Mouse (Mus musculus): ENCODE measurements around the gene Asgr2. TPM values are rescaled to one million over a fixed set of nuclear protein-coding genes. Genes with fewer than 3 reads are reported as not detected.

Asgr2 gene
- polyA plus RNA-seq (2012): 0.05 TPM in 1 of 2 replicates, not detected in the other

DNA sequence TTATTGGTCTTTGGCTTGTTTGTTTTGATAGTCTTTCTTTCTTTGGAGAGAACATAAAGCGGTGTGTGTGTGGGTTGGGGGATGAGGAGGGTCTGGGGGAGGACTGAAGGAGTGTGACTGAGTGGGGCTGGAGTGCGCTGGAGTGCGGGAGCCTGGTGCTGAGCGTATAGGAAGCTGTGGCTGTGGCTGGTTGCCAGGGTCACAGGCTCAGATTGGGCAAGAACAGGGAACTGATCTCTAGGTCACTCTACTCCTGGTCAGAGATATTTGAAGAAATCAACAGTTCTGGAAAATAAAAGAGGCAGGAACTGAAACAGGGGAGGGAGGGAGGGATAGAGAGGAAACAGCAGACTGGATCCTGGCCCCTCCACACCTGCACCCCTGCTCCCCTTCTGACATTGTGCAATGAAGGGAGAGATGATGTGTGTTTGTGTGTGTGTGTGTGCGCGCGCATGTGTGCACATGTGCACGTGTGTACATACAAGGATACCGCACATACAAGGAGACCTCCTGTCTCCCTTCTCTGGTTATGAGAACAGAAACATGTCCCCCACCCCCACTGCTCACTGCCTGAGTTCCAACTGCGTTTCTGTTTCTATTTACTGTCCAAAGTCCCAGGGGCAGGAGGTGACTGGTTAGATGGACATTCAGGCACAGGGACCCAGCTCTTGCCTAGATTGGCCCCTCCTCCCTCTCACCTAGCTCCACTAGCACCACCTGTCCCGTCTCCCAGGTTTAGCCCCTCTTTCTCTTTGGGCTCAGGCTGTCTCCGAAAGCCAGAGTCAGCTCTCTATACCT, at the start of gene Asgr2:
TSS of gene Asgr2 (plus strand) at position 659 of the 798 bp plus-strand sequence.
- H3K4me1 ChIP-seq (ENCODE audit: control insufficient read depth): no peaks in the 10 kb centered on the region
- 0 out of 2 replicates have a peak, but pooled peaks cover 2% of the 10 kb centered on the region for H3K27me3 ChIP-seq (ENCODE audit: control insufficient read depth)
- no peaks in the 10 kb centered on the region for H3K36me3 ChIP-seq (ENCODE audit: control insufficient read depth)
- no peak within 1 kb of the TSS for H3K4me3 ChIP-seq (replicated peaks)
- TF ChIP-seq TAL1 (IDR thresholded peaks at IDR 0.05; ENCODE audit: low read length): no peak
- no peak for TF ChIP-seq GATA1 (IDR thresholded peaks at IDR 0.05; ENCODE audit: low read length)
- H3K9me3 ChIP-seq (ENCODE audit: control insufficient read depth, low read length): peaks cover 5% of the 10 kb centered on the region

DNA sequence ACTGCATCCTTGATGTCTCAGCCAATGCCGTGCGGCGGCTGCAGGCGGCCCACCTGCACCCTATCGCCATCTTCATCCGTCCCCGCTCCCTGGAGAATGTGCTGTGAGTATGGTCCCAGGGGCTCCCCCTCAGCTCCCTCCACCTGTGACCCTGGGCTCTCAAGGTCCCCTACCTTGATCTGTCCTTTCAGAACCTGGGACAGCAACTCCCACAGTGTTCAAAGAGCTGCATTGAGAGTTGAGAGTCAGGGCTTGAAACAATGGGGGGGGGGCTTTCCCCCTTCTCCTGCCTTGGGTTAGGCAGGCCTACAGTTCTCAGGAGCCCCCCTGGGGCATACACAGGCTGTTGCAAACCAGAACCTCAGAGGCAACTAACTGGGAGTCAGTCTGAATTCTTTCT, 48.8 kb upstream of the Asgr2 start:
- H3K4me1 ChIP-seq (ENCODE audit: control insufficient read depth): peaks cover 4% of the 10 kb centered on the region
- no peaks in the 10 kb centered on the region for H3K9me3 ChIP-seq (ENCODE audit: control insufficient read depth, low read length)
- no peaks in the 10 kb centered on the region for H3K36me3 ChIP-seq (ENCODE audit: control insufficient read depth)
- H3K27me3 ChIP-seq (ENCODE audit: control insufficient read depth): no peaks in the 10 kb centered on the region
- no peak for TF ChIP-seq GATA1 (IDR thresholded peaks at IDR 0.05; ENCODE audit: low read length)
- no peak for TF ChIP-seq TAL1 (IDR thresholded peaks at IDR 0.05; ENCODE audit: low read length)
- no peak overlapping the region for H3K4me3 ChIP-seq (replicated peaks)

DNA sequence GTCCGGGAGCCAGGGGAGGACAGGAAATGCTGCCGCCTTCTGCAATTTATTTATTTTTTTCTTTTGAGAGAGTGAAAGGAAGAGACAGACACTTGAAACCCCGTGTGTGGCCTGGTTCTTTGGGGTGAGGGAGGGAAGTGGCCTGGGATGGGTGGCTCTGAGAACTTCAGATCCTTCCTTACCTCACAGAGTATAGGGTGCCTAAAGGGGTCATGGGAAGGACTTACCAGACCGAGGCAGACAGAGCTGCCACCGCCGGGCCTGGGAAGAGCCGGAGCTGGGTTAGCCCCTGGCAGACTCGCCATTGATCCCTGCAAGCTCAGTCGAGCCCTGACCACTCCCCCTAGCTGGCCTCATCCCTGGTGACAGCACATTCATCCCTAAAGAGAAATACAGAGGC, 47.0 kb upstream of the Asgr2 start:
- TF ChIP-seq TAL1 (IDR thresholded peaks at IDR 0.05; ENCODE audit: low read length): no peak
- TF ChIP-seq GATA1 (IDR thresholded peaks at IDR 0.05; ENCODE audit: low read length): no peak
- Histone ChIP-seq H3K4me1 (ENCODE audit: control insufficient read depth) (peaks cover 2% of the 10 kb centered on the region), H3K27me3 (ENCODE audit: control insufficient read depth) (no peaks in the 10 kb centered on the region), H3K4me3 (replicated peaks) (no peak overlapping the region), H3K9me3 (ENCODE audit: control insufficient read depth, low read length) (no peaks in the 10 kb centered on the region), H3K36me3 (ENCODE audit: control insufficient read depth) (no peaks in the 10 kb centered on the region)

DNA sequence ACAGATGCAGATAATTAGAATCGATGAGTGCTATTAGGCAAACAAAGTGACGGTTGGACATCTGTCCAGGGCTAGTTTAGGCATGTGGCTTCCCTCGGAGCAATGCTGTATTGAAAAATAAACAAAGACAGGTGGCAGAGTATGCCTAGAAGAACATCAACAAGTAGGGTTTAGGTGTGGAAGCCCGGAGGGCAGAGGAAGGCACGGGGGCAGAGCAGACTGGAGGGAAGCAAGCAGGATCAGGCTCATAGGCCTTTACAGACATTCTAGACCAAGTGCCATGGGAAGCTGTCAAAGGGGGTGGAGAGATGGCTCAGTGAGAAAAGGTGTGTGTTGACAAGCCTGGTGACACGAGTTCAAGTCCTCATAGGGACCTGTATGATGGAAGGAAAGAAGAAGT, 43.1 kb upstream of the Asgr2 start:
- TF ChIP-seq TAL1 (IDR thresholded peaks at IDR 0.05; ENCODE audit: low read length) (no peak), GATA1 (IDR thresholded peaks at IDR 0.05; ENCODE audit: low read length) (no peak)
- Histone ChIP-seq H3K9me3 (ENCODE audit: control insufficient read depth, low read length) (no peaks in the 10 kb centered on the region), H3K4me1 (ENCODE audit: control insufficient read depth) (no peaks in the 10 kb centered on the region), H3K4me3 (replicated peaks) (no peak overlapping the region), H3K27me3 (ENCODE audit: control insufficient read depth) (no peaks in the 10 kb centered on the region), H3K36me3 (ENCODE audit: control insufficient read depth) (no peaks in the 10 kb centered on the region)

DNA sequence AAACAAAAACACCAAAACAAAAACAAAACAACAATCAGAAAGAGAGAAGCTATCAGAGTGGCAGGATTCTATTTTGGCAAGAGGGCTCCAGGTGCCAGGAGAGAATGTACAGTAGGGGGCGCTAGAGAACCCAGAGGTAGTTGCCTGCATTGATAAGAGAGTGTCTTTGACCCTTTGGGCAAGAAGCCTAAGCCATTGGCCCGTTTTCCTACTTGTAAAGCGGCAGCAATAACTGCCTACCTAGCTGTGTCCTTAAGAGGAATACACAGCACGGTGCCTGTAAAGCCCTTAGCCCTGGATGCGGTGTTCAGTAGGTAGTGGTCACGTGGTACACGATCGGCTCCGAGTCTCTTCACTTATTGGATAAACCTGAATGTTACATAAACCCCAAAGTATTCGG, 42.6 kb upstream of the Asgr2 start:
- no peaks in the 10 kb centered on the region for H3K36me3 ChIP-seq (ENCODE audit: control insufficient read depth)
- no peak overlapping the region for H3K4me3 ChIP-seq (replicated peaks)
- no peaks in the 10 kb centered on the region for H3K4me1 ChIP-seq (ENCODE audit: control insufficient read depth)
- TF ChIP-seq GATA1 (IDR thresholded peaks at IDR 0.05; ENCODE audit: low read length) (no peak), TAL1 (IDR thresholded peaks at IDR 0.05; ENCODE audit: low read length) (no peak)
- H3K9me3 ChIP-seq (ENCODE audit: control insufficient read depth, low read length): no peaks in the 10 kb centered on the region
- H3K27me3 ChIP-seq (ENCODE audit: control insufficient read depth): no peaks in the 10 kb centered on the region

DNA sequence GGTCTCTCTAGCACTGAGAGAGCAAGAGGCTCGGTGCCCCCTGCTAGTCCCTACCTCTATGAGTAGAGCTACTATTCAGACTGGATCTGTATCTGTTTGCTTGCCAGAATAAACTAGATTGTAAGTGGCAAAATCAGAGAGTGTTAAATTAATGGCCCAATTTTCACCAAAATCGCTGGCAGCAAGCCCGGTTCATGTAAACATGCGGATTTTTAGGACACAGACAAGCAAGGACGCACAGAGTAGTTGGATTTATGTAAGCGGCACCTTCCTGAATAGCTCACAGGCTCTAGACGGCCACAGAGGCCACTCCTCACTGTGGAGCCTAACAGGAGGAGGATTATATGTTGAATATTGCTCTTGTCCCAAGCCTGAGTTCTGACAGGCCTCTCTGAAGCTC, 39.3 kb upstream of the Asgr2 start:
- no peaks in the 10 kb centered on the region for H3K9me3 ChIP-seq (ENCODE audit: control insufficient read depth, low read length)
- no peaks in the 10 kb centered on the region for H3K36me3 ChIP-seq (ENCODE audit: control insufficient read depth)
- TF ChIP-seq TAL1 (IDR thresholded peaks at IDR 0.05; ENCODE audit: low read length) (no peak), GATA1 (IDR thresholded peaks at IDR 0.05; ENCODE audit: low read length) (no peak)
- peaks cover 6% of the 10 kb centered on the region for H3K4me1 ChIP-seq (ENCODE audit: control insufficient read depth)
- H3K4me3 ChIP-seq (replicated peaks): no peak overlapping the region
- no peaks in the 10 kb centered on the region for H3K27me3 ChIP-seq (ENCODE audit: control insufficient read depth)

DNA sequence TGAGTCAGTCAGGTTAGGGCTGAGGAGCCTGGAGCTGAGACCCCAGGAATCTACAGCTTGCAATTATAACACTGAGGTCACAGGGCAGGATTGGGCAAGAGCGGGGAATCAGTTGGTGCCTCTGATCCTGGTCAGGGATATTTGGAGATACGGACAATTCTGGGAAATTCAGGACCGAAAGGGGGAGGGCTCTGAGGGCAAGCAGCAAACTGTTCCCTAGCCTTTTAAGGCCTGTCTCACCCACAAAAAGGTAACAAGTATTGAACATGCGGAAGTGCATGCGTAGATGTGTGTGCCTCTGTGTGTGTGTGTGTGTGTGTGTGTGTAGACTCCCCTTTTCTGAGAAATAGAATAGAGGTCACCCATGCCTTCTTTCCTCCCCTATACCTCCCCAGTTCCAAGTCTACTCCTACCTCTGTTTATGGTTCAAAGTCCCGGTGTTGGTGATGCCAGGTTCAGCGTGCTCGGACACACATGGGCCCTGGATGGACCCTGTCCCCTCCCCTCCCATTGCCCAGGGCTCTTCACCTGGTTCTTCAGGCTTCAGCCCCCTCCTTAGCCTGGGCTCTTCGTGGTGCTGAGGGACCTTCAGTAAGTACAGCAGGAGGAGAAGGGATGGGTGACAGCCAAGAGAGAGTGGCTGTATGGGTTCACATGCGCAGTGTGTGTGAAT, 38.4 kb upstream of the Asgr2 start, which contains the start of gene Asgr1:
TSS of gene Asgr1 (plus strand) at position 188 of the 673 bp plus-strand sequence.
- Histone ChIP-seq H3K4me1 (ENCODE audit: control insufficient read depth) (peaks cover 6% of the 10 kb centered on the region), H3K4me3 (replicated peaks) (no peak within 1 kb of the TSS), H3K9me3 (ENCODE audit: control insufficient read depth, low read length) (no peaks in the 10 kb centered on the region), H3K36me3 (ENCODE audit: control insufficient read depth) (no peaks in the 10 kb centered on the region), H3K27me3 (ENCODE audit: control insufficient read depth) (no peaks in the 10 kb centered on the region)
- TF ChIP-seq GATA1 (IDR thresholded peaks at IDR 0.05; ENCODE audit: low read length) (no peak), TAL1 (IDR thresholded peaks at IDR 0.05; ENCODE audit: low read length) (no peak)

DNA sequence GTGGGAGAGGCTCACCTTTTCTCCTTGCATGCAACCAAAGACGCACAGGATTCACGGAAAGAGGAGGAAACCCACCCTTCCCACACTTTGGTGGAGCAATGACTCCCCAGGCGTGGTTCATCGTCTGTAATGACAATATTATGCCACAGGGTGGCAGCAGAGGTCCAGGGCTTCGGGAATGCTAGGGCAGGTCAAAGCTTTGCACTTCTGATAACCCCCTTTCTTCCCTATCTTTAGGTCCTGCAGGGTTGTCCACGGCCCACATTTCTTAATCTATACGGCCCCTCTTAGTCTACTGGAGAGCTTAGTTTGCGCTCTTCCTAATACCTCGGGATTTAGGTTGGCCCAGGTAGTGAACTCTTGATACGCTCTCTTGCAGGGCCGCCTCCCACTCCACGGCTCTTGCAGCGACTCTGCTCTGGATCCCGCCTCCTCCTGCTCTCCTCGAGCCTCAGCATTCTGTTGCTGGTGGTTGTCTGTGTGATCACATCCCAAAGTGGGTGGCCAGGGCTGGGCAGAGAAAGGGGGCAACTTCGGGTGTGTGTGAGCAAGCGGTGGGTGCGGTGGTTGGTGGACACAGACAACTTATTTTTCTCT, 36.7 kb upstream of the Asgr2 start:
- peaks cover 6% of the 10 kb centered on the region for H3K4me1 ChIP-seq (ENCODE audit: control insufficient read depth)
- no peak for TF ChIP-seq TAL1 (IDR thresholded peaks at IDR 0.05; ENCODE audit: low read length)
- TF ChIP-seq GATA1 (IDR thresholded peaks at IDR 0.05; ENCODE audit: low read length): no peak
- H3K27me3 ChIP-seq (ENCODE audit: control insufficient read depth): no peaks in the 10 kb centered on the region
- H3K4me3 ChIP-seq (replicated peaks): no peak overlapping the region
- no peaks in the 10 kb centered on the region for H3K9me3 ChIP-seq (ENCODE audit: control insufficient read depth, low read length)
- H3K36me3 ChIP-seq (ENCODE audit: control insufficient read depth): no peaks in the 10 kb centered on the region

DNA sequence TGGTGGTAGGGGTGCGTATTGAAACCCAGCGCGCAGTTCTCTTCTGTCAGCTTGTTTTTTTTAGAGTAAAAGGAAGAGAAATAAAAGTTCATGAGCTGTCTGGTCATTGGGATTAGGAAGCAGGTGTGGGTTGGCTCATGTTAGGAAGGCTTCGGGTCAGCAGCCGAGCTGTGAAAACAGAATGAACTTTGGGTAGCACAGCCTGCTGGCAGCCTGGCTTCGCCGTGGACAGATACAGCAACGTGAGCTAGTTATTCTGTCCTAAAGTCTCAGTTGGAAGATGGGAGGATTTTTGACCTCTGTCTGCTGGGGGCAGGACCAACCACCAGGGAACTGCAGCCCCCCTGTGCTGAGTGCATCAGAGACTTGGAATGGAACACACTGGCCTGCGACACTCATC, 34.6 kb upstream of the Asgr2 start:
- no peak for TF ChIP-seq TAL1 (IDR thresholded peaks at IDR 0.05; ENCODE audit: low read length)
- Histone ChIP-seq H3K9me3 (ENCODE audit: control insufficient read depth, low read length) (no peaks in the 10 kb centered on the region), H3K4me1 (ENCODE audit: control insufficient read depth) (peaks cover 6% of the 10 kb centered on the region), H3K36me3 (ENCODE audit: control insufficient read depth) (no peaks in the 10 kb centered on the region), H3K4me3 (replicated peaks) (no peak overlapping the region), H3K27me3 (ENCODE audit: control insufficient read depth) (no peaks in the 10 kb centered on the region)
